Mouse (Mus musculus) myocyte (in vitro differentiated cells): Measurements from ENCODE around the gene Vwa8.
"Not testable (repeated sequence)": the region's sequence is repeated elsewhere in the genome, so short reads cannot be mapped to it uniquely, and the experiment has no call there.

Source experiments
- E2F4 ChIP-seq: IDR thresholded peaks from one replicate; pipeline ENCODE4 v1.6.1; 2011; ENCODE audit warnings: mild to moderate bottlenecking, control low read depth, moderate library complexity; ENCODE audit not compliant: insufficient read depth
- MAX ChIP-seq: IDR thresholded peaks from one replicate; pipeline ENCODE4 v1.6.1; 2011; ENCODE audit warnings: low read depth, mild to moderate bottlenecking, control low read depth
- MYOD1 ChIP-seq, 3 experiments: IDR thresholded peaks; one replicate each; pipeline ENCODE4 v1.6.1; 2011; ENCODE audit warnings: control low read depth in 2 of 3, low read depth in 2 of 3, mild to moderate bottlenecking in 2 of 3, moderate library complexity in 1 of 3; ENCODE audit not compliant: insufficient read length in 2 of 3, control insufficient read depth in 1 of 3
- POLR2A ChIP-seq: IDR thresholded peaks from one replicate; pipeline ENCODE4 v1.6.1; 2011; ENCODE audit warnings: low read depth, mild to moderate bottlenecking, control low read depth, moderate library complexity; ENCODE audit not compliant: insufficient read length
- TCF12 ChIP-seq: IDR thresholded peaks from one replicate; pipeline ENCODE4 v1.6.1; 2011; ENCODE audit warnings: mild to moderate bottlenecking, control low read depth; ENCODE audit not compliant: poor library complexity, insufficient read depth, severe bottlenecking
- USF1 ChIP-seq: IDR thresholded peaks from one replicate; pipeline ENCODE4 v1.6.1; 2011; ENCODE audit warnings: low read depth, mild to moderate bottlenecking, control low read depth, moderate library complexity

DNA sequence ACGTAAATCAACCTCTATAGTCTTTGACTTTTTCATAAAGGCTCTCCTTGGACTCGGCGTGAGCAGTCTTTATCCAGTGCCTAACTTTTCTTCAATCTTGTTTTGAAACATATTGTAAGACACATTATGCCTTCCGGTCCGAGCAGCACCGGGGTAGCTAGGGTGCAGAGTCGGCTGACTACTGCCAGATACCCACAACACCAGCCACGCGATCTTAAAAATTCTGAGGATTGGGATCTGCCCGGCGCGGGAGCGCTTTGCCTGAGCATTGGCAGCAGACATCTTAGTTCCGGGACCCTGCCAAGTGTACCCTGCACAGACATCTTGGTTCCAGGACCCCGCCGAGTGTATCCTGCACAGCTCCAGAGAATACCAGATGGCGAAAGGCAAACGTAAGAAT, 38.6 kb downstream of the Vwa8 start:
- not testable (repeated sequence) for TF ChIP-seq POLR2A; USF1; TCF12; MYOD1 (IDR thresholded peaks at IDR 0.05; ENCODE audit: control insufficient read depth in 1 of 3, insufficient read length in 2 of 3, low read depth in 2 of 3); E2F4; MAX
